Mouse (Mus musculus) megakaryocyte progenitor cell, adult 5-6 weeks (primary cell): ENCODE measurements around the gene Trmt5. TPM values are rescaled to one million over a fixed set of nuclear protein-coding genes. Genes with fewer than 3 reads are reported as not detected.
A peak's percentile ranks its signal among the peaks of the same experiment; 100 is the strongest.

Experiments
- ATAC-seq: replicated peaks from 2 replicates; pipeline ENCODE4 v1.8.0; 2016; ENCODE audit warnings: mild to moderate bottlenecking, moderate TSS enrichment, inconsistent platforms; ENCODE audit not compliant: poor library complexity
- total RNA-seq, 2 experiments: library from RNA; stranded (forward) in 1 of 2; stranded (reverse) in 1 of 2; fragments of 157-497, 149-512 nt in 1 of 2; fragments of 200-1000 nt in 1 of 2; gene quantifications; 2 replicates each; pipeline versions ENCODE4 v1.2.3 to v1.2.4; 2015 to 2017

Trmt5 gene
- total RNA-seq, 2 experiments from 2014 or later, result 43.7 to 59.6 TPM

DNA sequence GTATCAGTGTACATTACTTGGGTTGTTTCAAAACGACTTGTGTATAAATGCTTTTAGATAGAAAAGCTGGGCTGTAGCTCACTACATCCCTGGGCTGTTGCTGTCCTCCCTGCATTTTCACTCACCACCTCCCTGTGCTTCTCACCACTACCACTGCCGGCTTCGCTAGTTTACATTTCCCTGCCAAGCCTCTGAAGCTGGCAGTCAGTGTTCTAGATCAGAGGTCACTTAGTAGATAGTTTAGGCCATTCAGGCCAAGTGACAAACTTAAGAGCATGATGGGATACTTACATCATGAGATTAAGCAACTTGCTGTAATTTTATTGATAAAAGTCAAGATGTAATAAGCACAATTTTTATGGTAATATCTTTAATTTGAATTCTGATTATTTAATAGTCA, 11.6 kb downstream of the Trmt5 start:
- no peak for ATAC-seq

DNA sequence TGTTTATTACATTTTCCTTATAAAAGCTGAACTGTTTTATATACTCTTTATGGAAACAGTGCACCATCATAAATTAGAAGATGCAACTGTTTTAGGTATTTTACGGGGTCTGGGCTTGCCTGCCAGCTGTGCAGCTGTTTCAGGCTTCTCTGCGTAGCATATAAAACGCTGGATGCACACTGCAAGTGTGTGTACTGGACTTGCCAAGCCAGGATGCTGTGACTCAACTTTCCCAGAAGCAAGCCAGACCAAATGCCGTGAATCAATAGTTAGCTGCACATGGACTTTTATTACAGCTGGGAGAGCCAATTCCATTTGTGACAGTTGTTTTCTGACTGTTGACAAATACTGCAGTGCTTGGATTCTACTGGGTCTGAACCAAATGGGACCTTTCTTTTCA, 16.6 kb downstream of the Trmt5 start:
- ATAC-seq, result no peak

DNA sequence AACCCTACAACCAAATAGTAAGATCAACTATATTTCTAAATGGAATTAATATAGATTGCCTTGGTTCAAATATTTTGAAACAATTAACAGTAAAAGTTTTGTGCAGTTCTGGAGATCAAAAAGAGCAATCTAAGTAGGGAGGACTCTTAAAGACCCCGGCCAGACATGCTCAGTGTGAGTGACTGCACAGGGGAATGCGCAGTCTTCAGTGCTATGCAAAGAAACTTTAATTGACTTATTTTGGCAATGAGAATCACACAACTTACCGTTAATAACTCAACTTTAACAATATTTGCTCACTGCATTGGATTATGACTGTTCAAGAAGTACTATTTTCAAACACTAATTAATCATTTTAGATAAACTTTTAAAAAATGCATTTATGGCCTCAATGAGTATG, 17.0 kb downstream of the Trmt5 start:
- no peak for ATAC-seq

DNA sequence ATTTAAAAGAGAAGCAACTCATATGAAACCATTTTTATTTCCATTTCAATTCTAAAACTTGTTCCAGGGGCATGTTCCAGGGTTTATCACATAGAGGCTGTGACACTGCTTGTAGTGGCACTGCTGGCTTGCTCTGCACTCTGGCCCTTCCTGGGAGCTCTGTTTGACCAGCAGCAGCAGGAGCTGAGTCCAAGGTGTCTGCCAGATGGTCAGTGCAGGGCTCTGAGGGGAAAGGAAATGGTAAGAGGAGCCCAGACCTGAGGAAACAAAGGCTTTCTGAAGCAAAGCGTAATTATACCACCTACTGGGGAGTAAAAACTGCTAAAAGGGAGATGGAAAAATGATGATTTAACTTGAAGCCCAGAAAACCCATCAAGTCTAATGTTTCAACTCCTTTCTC, 18.0 kb downstream of the Trmt5 start:
- ATAC-seq, result no peak

DNA sequence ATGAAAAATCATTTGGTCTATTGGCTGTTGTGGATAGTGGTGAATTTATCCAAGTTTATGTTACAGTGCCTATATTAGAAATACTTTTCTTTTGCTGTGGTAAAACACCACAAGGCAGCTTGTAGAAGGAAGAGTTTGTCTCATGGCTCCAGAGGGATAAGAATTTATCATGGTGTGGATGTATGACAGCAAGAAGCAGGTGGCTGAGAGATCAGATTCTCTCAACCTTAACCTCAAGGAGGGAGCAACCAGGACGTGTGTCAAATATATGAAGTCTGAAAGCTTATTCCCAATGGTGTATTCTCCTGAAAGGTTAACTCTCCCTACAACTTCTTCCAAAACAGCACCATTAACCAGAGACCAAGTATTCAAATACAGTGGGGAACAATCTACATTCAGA, 19.9 kb downstream of the Trmt5 start:
- ATAC-seq, result no peak

DNA sequence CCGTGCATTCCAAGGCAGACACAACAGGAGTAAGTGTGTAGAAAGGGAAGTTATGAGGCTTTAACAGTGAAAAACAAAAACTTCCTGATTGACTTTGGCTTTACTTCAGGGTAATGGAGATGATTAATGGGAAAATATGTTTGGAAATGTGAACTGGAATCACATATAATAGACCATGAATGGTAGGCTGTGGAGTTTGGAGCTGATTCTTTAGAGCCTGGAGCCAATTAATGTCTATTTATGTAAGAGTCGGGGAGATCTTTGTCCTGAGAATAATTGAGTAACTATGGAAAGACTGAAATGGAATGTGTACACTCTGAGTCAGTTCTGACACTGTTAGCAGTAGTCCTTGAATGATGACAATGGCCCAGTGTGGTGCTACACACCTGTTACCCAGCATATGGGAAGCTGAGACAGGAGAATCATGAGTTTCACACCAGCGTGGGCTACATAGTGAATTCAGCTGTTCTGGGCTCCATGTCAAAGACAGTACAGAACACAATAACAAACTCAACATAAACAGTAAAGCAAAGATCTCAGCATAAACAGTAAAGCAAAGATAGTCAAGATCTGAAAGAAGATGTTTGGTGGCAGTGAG, 21.0 kb downstream of the Trmt5 start:
- ATAC-seq, result no peak

DNA sequence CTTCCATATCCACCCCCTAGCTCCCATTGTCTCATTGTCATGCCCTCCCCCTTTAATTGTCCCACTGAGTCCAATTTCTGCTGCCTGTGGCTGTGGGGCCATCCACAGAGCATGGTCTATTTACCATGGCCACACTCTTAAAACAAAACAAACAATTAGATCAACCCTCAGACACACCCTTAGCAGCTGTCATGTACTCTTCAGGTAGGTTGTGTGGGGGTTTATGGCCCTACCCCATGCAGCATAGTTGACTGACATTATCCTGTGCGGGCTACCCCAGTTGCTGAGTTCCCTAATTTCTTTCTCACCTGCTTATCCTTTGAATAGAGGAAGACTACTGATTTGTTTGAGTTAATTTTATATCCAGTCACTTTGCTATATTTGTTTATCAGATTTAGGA, 26.2 kb downstream of the Trmt5 start:
- ATAC-seq, result no peak

DNA sequence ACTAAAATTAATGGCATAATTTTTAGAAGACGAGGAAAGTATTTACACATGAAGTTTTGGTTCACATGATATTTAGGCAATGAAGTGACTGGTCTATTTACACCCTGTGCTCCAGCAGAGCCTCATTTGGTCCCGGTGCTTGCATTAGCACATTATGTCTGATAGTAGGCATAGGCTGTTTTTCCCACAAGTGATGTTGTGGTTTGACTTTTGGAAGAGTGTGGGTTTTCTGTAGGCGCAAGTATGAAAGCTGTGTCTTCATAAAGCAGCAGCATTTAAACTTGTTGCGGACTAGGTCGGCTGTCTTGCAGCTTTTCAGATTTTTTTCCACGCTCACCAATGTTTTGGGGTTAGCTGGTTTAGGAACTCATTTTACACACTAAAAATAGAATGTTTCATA, 27.2 kb downstream of the Trmt5 start:
- ATAC-seq, result no peak

DNA sequence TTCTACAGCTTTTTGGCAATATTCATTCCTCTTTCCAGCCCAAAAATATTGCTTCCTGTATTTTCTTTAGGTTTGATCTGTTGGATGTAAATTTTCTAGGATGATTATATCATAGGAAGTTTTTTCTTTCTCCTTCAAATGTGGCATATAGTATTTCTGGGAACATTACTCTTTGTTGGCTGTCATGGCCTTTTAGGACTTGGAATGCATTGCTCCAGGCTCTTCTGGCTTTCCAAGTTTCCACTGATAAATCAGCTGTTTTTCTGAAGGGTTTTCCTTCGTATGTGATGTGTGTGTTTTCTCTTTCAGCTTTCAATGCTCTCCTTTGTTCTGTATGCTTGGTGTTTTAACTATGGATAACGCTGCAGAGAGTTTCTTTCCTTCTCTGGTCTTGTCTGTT, 31.5 kb downstream of the Trmt5 start:
- no peak for ATAC-seq

DNA sequence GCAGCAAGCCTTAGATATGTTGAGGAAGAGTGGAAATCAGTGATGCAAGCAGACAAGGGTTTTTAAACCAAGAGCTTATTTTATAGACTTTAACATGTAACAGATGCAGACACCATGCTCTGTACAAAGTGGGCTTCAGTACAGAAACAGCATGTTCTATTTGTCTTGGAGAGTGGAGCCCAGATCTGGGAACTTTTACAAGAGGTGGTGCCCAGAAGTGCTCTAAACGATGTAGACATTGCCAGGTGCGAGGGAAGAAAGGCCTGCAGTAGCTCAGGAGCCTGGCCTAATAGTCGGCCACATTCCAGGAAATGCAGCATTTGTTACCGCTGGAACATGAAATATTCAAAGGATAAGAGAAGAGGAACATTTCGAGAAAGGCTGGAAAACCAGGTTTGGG, 40.8 kb downstream of the Trmt5 start:
- no peak for ATAC-seq

DNA sequence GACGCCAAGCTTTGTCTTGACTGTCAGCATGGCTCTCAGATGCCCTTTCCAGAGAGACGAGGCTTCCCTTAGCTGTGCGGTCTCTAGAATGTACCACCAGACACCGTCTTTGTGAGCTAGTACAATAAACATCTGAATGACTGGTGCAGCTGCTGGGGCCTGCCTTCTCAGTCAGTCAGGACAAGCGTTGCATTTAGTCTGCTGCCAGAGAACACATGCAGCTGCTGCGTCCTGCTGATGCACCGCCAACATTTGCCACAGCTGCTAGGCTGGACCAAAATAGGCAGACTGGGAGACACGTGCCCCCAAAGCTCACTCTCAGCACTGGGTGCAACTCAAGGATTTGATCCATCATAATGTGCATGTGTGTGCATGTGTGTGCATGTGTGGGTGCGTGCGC, 44.5 kb downstream of the Trmt5 start:
- ATAC-seq, result no peak

DNA sequence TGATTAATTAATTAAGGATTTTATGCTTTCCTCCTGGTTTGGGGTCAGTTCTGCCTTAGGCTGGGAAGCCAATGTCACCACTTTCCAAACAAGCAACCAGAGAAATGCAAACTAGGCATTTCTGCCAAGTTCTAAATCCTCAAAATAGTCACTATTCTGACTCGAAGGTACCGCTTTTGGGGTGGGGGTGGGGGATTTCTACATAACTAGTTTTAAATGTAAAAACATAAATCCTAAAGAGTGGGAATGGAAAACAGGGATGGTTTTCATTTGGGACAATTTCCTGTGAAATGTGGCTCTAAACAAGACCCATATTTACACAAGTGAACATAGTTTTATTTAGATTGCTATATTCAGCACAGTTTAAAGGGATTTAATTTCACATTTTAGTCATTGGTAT, 53.9 kb downstream of the Trmt5 start:
- ATAC-seq, result no peak

DNA sequence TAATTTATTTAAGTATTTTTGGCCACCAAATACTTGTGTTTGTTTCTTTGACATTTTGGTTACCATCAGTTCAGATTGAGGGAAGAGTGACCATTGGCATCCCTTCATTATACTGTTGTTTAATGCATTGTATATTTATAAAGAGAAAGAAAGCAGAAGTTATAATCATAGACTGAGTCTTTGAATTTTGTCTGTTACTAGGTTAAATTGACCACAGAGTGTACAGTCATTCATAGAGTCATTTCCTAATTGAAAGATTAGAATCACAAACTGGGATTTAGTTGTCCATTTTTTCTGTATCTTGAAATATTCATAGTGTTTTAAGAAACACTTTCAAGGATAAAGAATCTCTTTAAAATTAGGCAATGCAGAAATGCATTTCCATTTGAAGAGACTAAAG, 55.0 kb downstream of the Trmt5 start:
- peak; percentile 52 for ATAC-seq

DNA sequence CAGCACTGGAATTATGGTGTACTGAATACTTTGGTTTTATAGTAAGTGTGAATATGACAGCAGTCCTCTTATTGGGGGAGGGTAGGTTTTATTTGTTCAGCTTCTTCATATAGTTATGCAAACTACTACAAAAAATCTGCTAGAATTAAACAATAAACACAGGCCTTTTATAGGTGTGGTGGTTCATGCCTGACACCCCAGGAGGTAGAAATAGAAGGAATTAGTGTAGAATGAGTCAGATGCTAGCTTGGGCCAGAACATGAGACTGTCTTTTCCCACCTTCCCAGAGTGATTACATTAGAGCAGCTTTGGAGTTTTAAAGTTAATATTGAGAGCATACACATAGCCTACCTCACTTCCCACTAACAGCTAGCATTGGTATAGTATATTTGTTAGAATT, 56.3 kb downstream of the Trmt5 start:
- no peak for ATAC-seq

Other genes starting within 250 kb of the Trmt5 start
- gene Six1, start 232.8 kb downstream of the Trmt5 start, total RNA-seq (2015), result 0.10 and 0.35 TPM in 2 replicates
- 0.25 TPM in 1 of 2 replicates, not detected in the other for gene Six1, start 232.8 kb downstream of the Trmt5 start, total RNA-seq (2017)
- gene Six4, start 173.3 kb downstream of the Trmt5 start, total RNA-seq (2015), result 0.12 TPM in 1 of 2 replicates, not detected in the other
- not detected in 2 replicates for gene Six4, start 173.3 kb downstream of the Trmt5 start, total RNA-seq (2017)
- 29.2 and 35.0 TPM in 2 replicates for gene Mnat1, start 163.0 kb downstream of the Trmt5 start, total RNA-seq (2015)
- gene Mnat1, start 163.0 kb downstream of the Trmt5 start, total RNA-seq (2017), result 39.6 and 52.3 TPM in 2 replicates
- 5.0 and 9.0 TPM in 2 replicates for gene Slc38a6, start 69 bp upstream of the Trmt5 start, total RNA-seq (2015)
- gene Slc38a6, start 69 bp upstream of the Trmt5 start, total RNA-seq (2017), result 3.8 and 5.0 TPM in 2 replicates